Mouse (Mus musculus) heart, adult 9 months (tissue): ENCODE results near the gene Sorbs2.
A peak's percentile ranks its signal among the peaks of the same experiment; 100 is the strongest.

ENCODE experiments used
- DNase-seq, 2 experiments: peaks; one replicate each; pipeline ENCODE4 v3.0.0; 2022; ENCODE audit warnings: low spot score in 2 of 2

Gene Sorbs2

GRCm38 (mm10) chr8:45677854-45678241 lies 170.3 kb downstream of the Sorbs2 start:
- DNase-seq = no peak

- DNase-seq = no peak
Observed at GRCm38 (mm10) chr8:45681171-45681570, 173.6 kb downstream of the Sorbs2 start.

GRCm38 (mm10) chr8:45682845-45683383 lies 175.3 kb downstream of the Sorbs2 start:
- DNase-seq = no peak

GRCm38 (mm10) chr8:45687942-45688695 lies 180.5 kb downstream of the Sorbs2 start:
- no peak for DNase-seq

GRCm38 (mm10) chr8:45689611-45690207 lies 182.1 kb downstream of the Sorbs2 start:
- peak; percentile 24 to 27 for DNase-seq

- DNase-seq = no peak
Observed at GRCm38 (mm10) chr8:45700100-45700499, 192.5 kb downstream of the Sorbs2 start.

GRCm38 (mm10) chr8:45703700-45704101 lies 196.1 kb downstream of the Sorbs2 start:
- no peak for DNase-seq

- DNase-seq = no peak
Observed at GRCm38 (mm10) chr8:45709098-45709497, 201.5 kb downstream of the Sorbs2 start.

GRCm38 (mm10) chr8:45709734-45710133 lies 202.1 kb downstream of the Sorbs2 start:
- DNase-seq = no peak

GRCm38 (mm10) chr8:45712610-45713009 lies 205.0 kb downstream of the Sorbs2 start:
- DNase-seq = no peak

- DNase-seq = no peak
Observed at GRCm38 (mm10) chr8:45714806-45715205, 207.2 kb downstream of the Sorbs2 start.

GRCm38 (mm10) chr8:45715330-45716027 lies 207.9 kb downstream of the Sorbs2 start:
- DNase-seq = no peak

GRCm38 (mm10) chr8:45719776-45720175 lies 212.2 kb downstream of the Sorbs2 start:
- DNase-seq = peak; percentile 39 to 53

GRCm38 (mm10) chr8:45724204-45724603 lies 216.6 kb downstream of the Sorbs2 start:
- no peak for DNase-seq

GRCm38 (mm10) chr8:45725321-45725720 lies 217.7 kb downstream of the Sorbs2 start:
- no peak for DNase-seq

- no peak for DNase-seq
Observed at GRCm38 (mm10) chr8:45729850-45730382, 222.3 kb downstream of the Sorbs2 start.

GRCm38 (mm10) chr8:45730795-45731194 lies 223.2 kb downstream of the Sorbs2 start:
- no peak for DNase-seq

GRCm38 (mm10) chr8:45734071-45734470 lies 226.5 kb downstream of the Sorbs2 start:
- DNase-seq = no peak

- DNase-seq = peak; percentile 28 to 33
Observed at GRCm38 (mm10) chr8:45737266-45737665, 229.7 kb downstream of the Sorbs2 start.

- no peak for DNase-seq
Observed at GRCm38 (mm10) chr8:45743326-45743725, 235.7 kb downstream of the Sorbs2 start.

GRCm38 (mm10) chr8:45743739-45744138 lies 236.2 kb downstream of the Sorbs2 start:
- no peak for DNase-seq
